In genomic region chr3:122184109-122184508, GRCm38 (mm10) we compare ENCODE assay signal across 10 mouse cellular contexts.
A peak's percentile ranks its signal among the peaks of the same experiment; 100 is the strongest.
DNase-seq lines count a peak whose midpoint lies in the region; ATAC-seq lines count a peak whose summit lies in the region.
"Had no signal": no experiment of that assay in that cellular context is flagged by ENCODE, and none has a peak within 500 bp of the region (broad histone marks: within the 10 kb centered on the region; RNA-seq: fewer than 3 reads in every experiment).

No protein-coding gene starts in this region.

- DNase-seq in frontal cortex, postnatal 25 days (ENCODE audit: low spot score in 2 of 2), result no peak
- DNase-seq in midbrain, embryonic 11.5 days (ENCODE audit: low spot score, missing footprints), result peak; percentile 72
- peak; percentile 22 for DNase-seq in embryo, embryonic 10.5 days (ENCODE audit: low spot score)
- DNase-seq in natural killer cell, adult 2 months (ENCODE audit: low spot score in 2 of 2), result no peak
- DNase-seq in cerebellum, adult 8-10 months, result no peak
- DNase-seq: gastrocnemius, postnatal 14 days had no signal

- H3K9ac ChIP-seq in midbrain, embryonic 11.5 days (ENCODE audit: low read length), result no peak overlapping the region
- H3K9ac ChIP-seq in midbrain, embryonic 16.5 days (ENCODE audit: low read depth, low read length), result no peak overlapping the region

- H3K27me3 ChIP-seq in midbrain, embryonic 11.5 days (ENCODE audit: control insufficient read depth, insufficient read depth, low read length), result no peaks in the 10 kb centered on the region
- no peaks in the 10 kb centered on the region for H3K27me3 ChIP-seq in midbrain, embryonic 16.5 days (ENCODE audit: control insufficient read depth, insufficient read depth, low read depth, low read length)

- no peak overlapping the region for H3K4me2 ChIP-seq in midbrain, embryonic 11.5 days
- H3K4me2 ChIP-seq in midbrain, embryonic 16.5 days (ENCODE audit: low read length), result no peak overlapping the region

- no peaks in the 10 kb centered on the region for H3K9me3 ChIP-seq in midbrain, embryonic 11.5 days (ENCODE audit: control insufficient read depth, low read length)
- no peaks in the 10 kb centered on the region for H3K9me3 ChIP-seq in midbrain, embryonic 16.5 days (replicated peaks; ENCODE audit: control insufficient read depth, low read length, poor library complexity, severe bottlenecking)

- no peak overlapping the region for H3K4me3 ChIP-seq in midbrain, embryonic 11.5 days (ENCODE audit: low read depth, low read length)
- H3K4me3 ChIP-seq in midbrain, embryonic 16.5 days (ENCODE audit: low read depth, low read length), result no peak overlapping the region

- WGBS in midbrain, embryonic 11.5 days, result 50% methylated on average over 11 of the region's 11 CpGs
- WGBS in midbrain, embryonic 16.5 days, result 55% methylated on average over 11 of the region's 11 CpGs

- no peak overlapping the region for H3K27ac ChIP-seq in midbrain, embryonic 11.5 days (ENCODE audit: low read depth, low read length)
- no peak overlapping the region for H3K27ac ChIP-seq in midbrain, embryonic 16.5 days (ENCODE audit: low read length)

- peak; percentile 73 for ATAC-seq in frontal cortex, adult (ENCODE audit: low TSS enrichment)
- ATAC-seq in midbrain, embryonic 11.5 days (ENCODE audit: low FRiP score), result 0 out of 2 replicates have a peak, but pooled peaks have one; percentile 27
- no peak for ATAC-seq in midbrain, embryonic 16.5 days
- peak; percentile 69 for ATAC-seq in megakaryocyte-erythroid progenitor cell, adult 5-6 weeks (replicated peaks; ENCODE audit: low FRiP score, low TSS enrichment, poor library complexity, severe bottlenecking)
- ATAC-seq: hindbrain, embryonic 16.5 days had no signal

- H3K36me3 ChIP-seq in midbrain, embryonic 11.5 days (ENCODE audit: control insufficient read depth, insufficient read depth, low read length), result no peaks in the 10 kb centered on the region
- no peaks in the 10 kb centered on the region for H3K36me3 ChIP-seq in midbrain, embryonic 16.5 days (ENCODE audit: control insufficient read depth, insufficient read depth, low read length)

- no peaks in the 10 kb centered on the region for H3K4me1 ChIP-seq in midbrain, embryonic 11.5 days (ENCODE audit: control insufficient read depth, insufficient read depth, low read length)
- H3K4me1 ChIP-seq in midbrain, embryonic 16.5 days (ENCODE audit: control insufficient read depth, insufficient read depth, low read length), result no peaks in the 10 kb centered on the region

Comparison
In these comparisons a context has a peak if more than half of its experiments do, and no peak if none do; other contexts are left out.
1. DNase-seq: peak in midbrain, embryonic 11.5 days (single experiment) and embryo, embryonic 10.5 days (single experiment); none in frontal cortex, postnatal 25 days (0 of 2), natural killer cell, adult 2 months (0 of 2) and cerebellum, adult 8-10 months (single experiment).